Mouse (Mus musculus) CH12.LX (cell line): ENCODE results near the gene Pirt.

Experiments used
- CHD2 ChIP-seq: IDR thresholded peaks from 2 replicates; pipeline ENCODE4 v1.6.1; 2011; ENCODE audit warnings: low read length, improper control_type of control experiment
- CTCF ChIP-seq, 2 experiments: IDR thresholded peaks in 1 of 2; conservative IDR thresholded peaks in 1 of 2; 2 replicates each; pipeline ENCODE4 v1.5.1; 2011 to 2012; ENCODE audit warnings: low read depth in 2 of 2, low read length in 2 of 2, improper control_type of control experiment in 1 of 2, inconsistent platforms in 1 of 2, mild to moderate bottlenecking in 1 of 2, moderate library complexity in 1 of 2
- EP300 ChIP-seq: IDR thresholded peaks from 2 replicates; pipeline ENCODE4 v1.6.1; 2011; ENCODE audit warnings: low read length, improper control_type of control experiment
- JUND ChIP-seq: conservative IDR thresholded peaks from 2 replicates; pipeline ENCODE4 v1.6.1; 2011; ENCODE audit warnings: low read depth, low read length, improper control_type of control experiment
- KAT2A ChIP-seq: IDR thresholded peaks from 2 replicates; pipeline ENCODE4 v1.6.1; 2012; ENCODE audit warnings: low read length, improper control_type of control experiment, inconsistent platforms; ENCODE audit not compliant: insufficient replicate concordance
- MAFK ChIP-seq: IDR thresholded peaks from 2 replicates; pipeline ENCODE4 v1.6.1; 2011; ENCODE audit warnings: low read length, improper control_type of control experiment; ENCODE audit not compliant: insufficient replicate concordance
- MAZ ChIP-seq: IDR thresholded peaks from 2 replicates; pipeline ENCODE4 v1.6.1; 2012; ENCODE audit warnings: low read depth, mild to moderate bottlenecking, inconsistent platforms, low read length, improper control_type of control experiment, moderate library complexity
- MYC ChIP-seq: IDR thresholded peaks from 2 replicates; pipeline ENCODE4 v1.6.1; 2011; ENCODE audit warnings: low read depth, mild to moderate bottlenecking, improper control_type of control experiment, low read length
- POLR2A ChIP-seq: IDR thresholded peaks from 2 replicates; pipeline ENCODE4 v1.6.1; 2011; ENCODE audit warnings: low read depth, mild to moderate bottlenecking, improper control_type of control experiment, low read length
- POLR2AphosphoS2 ChIP-seq: IDR thresholded peaks from 2 replicates; pipeline ENCODE4 v1.6.1; 2011; ENCODE audit warnings: low read depth, low read length, improper control_type of control experiment
- RAD21 ChIP-seq: IDR thresholded peaks from 2 replicates; pipeline ENCODE4 v1.6.1; 2011; ENCODE audit warnings: low read depth, mild to moderate bottlenecking, low read length, improper control_type of control experiment, moderate library complexity
- SIN3A ChIP-seq: IDR thresholded peaks from 2 replicates; pipeline ENCODE4 v1.6.1; 2012; ENCODE audit warnings: low read length, improper control_type of control experiment, inconsistent platforms
- UBTF ChIP-seq: IDR thresholded peaks from 2 replicates; pipeline ENCODE4 v1.6.1; 2012; ENCODE audit warnings: low read depth, mild to moderate bottlenecking, inconsistent platforms, low read length, improper control_type of control experiment, moderate library complexity
- ZC3H11A ChIP-seq: IDR thresholded peaks from 2 replicates; pipeline ENCODE4 v1.6.1; 2012; ENCODE audit warnings: low read depth, mild to moderate bottlenecking, inconsistent platforms, low read length, improper control_type of control experiment

GRCm38 (mm10) chr11:66898747-66899146, 13.0 kb upstream of the Pirt start:
- TF ChIP-seq CTCF (conservative IDR thresholded peaks at IDR 0.05 in 1 of 2, IDR thresholded peaks at IDR 0.05 in 1 of 2; ENCODE audit: low read depth in 2 of 2, low read length in 2 of 2) (peak in 1 of 2 experiments; percentile 20; a peak in 1 of 4 replicates), KAT2A (no peak), MYC (no peak), JUND (no peak), ZC3H11A (no peak), UBTF (no peak), POLR2AphosphoS2 (no peak), RAD21 (no peak), CHD2 (no peak), POLR2A (no peak), EP300 (no peak), MAZ (no peak), SIN3A (no peak), MAFK (no peak)
